Mouse (Mus musculus) forebrain, embryonic 14.5 days (tissue): ENCODE measurements around the gene Borcs6. TPM values are rescaled to one million over a fixed set of nuclear protein-coding genes. Genes with fewer than 3 reads are reported as not detected.
"Not testable (repeated sequence)": the region's sequence is repeated elsewhere in the genome, so short reads cannot be mapped to it uniquely, and the experiment has no call there.

Experiments
- ATAC-seq: fragments of 200-750 bp; cut with Nextera tagmentation; 2 replicates; pipeline ENCODE4 v1.8.0; 2017; ENCODE audit warnings: mild to moderate bottlenecking, moderate library complexity
- DNase-seq: peaks from one replicate; pipeline ENCODE4 v3.0.0-alpha.2; 2015; ENCODE audit warnings: low spot score
- H3K27ac ChIP-seq: fragments of 300-500 bp; sonication (generic); 2 replicates; pipeline ENCODE4 v1.5.1; 2014; ENCODE audit warnings: low read depth, mild to moderate bottlenecking, control low read depth, low read length, moderate library complexity
- H3K27me3 ChIP-seq: fragments of 300-500 bp; sonication (generic); replicated peaks from 2 replicates; pipeline ENCODE4 v1.6.1; 2014; ENCODE audit warnings: low read length, control low read depth, mixed read lengths; ENCODE audit not compliant: control insufficient read depth, insufficient read depth
- H3K36me3 ChIP-seq: fragments of 300-500 bp; sonication (generic); 2 replicates; pipeline ENCODE4 v1.6.1; 2014; ENCODE audit warnings: low read length, control low read depth; ENCODE audit not compliant: control insufficient read depth, insufficient read depth
- H3K4me1 ChIP-seq: fragments of 300-500 bp; sonication (generic); 2 replicates; pipeline ENCODE4 v1.6.1; 2014; ENCODE audit warnings: antibody characterized with exemption, low read length, control low read depth; ENCODE audit not compliant: control insufficient read depth, insufficient read depth
- H3K4me2 ChIP-seq: fragments of 300-500 bp; sonication (generic); 2 replicates; pipeline ENCODE4 v1.6.1; 2014; ENCODE audit warnings: mild to moderate bottlenecking, control low read depth, low read length
- H3K4me3 ChIP-seq: fragments of 300-500 bp; sonication (generic); 2 replicates; pipeline ENCODE4 v1.5.1; 2014; ENCODE audit warnings: low read depth, low read length, control low read depth
- H3K9ac ChIP-seq: fragments of 300-500 bp; sonication (generic); 2 replicates; pipeline ENCODE4 v1.6.1; 2014; ENCODE audit warnings: mild to moderate bottlenecking, low read length, control low read depth, moderate library complexity
- H3K9me3 ChIP-seq: fragments of 300-500 bp; sonication (generic); replicated peaks from 2 replicates; pipeline ENCODE4 v1.6.1; 2016; ENCODE audit warnings: low read length, control low read depth, mixed read lengths; ENCODE audit not compliant: control insufficient read depth
- WGBS: fragments of 180-500 bp; shearing (Covaris S2); extraction: QIAGEN DNeasy Blood & Tissue Kit; methylation state at CpG from one replicate; pipeline ENCODE4 v1.1.7; 2014; 5-methylcytosine and 5-hydroxymethylcytosine counted together
- polyA plus RNA-seq: library from polyadenylated mRNA; unstranded; fragments of >200 nt; fragmentation: Nextera tagmentation; extraction: Ambion mirVana; gene quantifications from 2 replicates; pipeline ENCODE4 v1.2.1, GENCODE M21; 2014

The Borcs6 gene
- polyA plus RNA-seq, 1 experiment from 2014 or later, result 10.7 TPM

DNA sequence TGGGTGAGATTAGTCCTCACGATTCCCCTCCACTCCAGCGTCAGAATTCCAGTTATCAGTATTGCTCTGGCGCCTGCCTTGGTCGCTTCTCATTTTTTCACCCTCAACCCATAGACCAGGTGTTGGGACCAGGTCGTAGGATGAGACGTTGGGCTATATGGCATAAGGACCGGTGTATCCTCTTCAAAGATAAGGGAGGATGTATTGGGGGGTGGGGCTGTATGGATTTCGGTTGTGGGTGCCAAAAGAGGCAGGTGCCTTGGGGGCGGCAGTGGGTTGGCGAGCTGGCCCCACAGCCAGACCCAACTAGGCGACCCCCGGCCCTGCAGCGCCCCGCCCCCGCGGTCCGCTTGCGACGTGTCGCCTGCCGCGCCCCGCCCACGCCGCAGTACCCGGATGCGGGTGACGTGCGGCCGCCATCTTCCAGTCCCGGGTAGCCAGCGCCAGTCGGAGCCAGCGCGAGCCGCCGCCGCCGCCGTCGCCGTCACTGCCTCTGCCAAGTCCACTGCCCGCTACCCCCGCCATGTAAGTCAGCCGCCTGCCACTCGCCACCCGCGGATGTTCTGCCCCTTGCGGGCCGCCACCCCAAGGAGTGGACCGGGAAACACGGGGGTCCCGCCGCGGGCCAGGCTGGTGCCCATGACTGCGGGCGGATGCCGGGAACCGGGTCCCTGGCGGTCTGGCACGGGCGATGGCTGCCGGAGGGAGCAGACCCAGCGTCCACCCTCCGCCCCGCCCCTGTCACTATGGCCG is 28.8 kb downstream of the Borcs6 start, which contains the start of gene Vamp2:
Vamp2 (plus strand) TSS at position 388 of the 753 bp plus-strand sequence.
- H3K9ac ChIP-seq, result peak within 1 kb of the TSS; percentile 100
- no peaks in the 10 kb centered on the region for H3K27me3 ChIP-seq
- ATAC-seq (peak; percentile 87), DNase-seq (peak; percentile 94)
- H3K4me1 ChIP-seq, result peaks cover 17% of the 10 kb centered on the region
- H3K36me3 ChIP-seq, result peaks cover 30% of the 10 kb centered on the region
- peak within 1 kb of the TSS; percentile 91 for H3K27ac ChIP-seq
- H3K9me3 ChIP-seq, result no peaks in the 10 kb centered on the region
- peak within 1 kb of the TSS; percentile 96 for H3K4me2 ChIP-seq
- peak within 1 kb of the TSS; percentile 99 for H3K4me3 ChIP-seq
- WGBS, result 1% methylated on average over 54 of the region's 67 CpGs

DNA sequence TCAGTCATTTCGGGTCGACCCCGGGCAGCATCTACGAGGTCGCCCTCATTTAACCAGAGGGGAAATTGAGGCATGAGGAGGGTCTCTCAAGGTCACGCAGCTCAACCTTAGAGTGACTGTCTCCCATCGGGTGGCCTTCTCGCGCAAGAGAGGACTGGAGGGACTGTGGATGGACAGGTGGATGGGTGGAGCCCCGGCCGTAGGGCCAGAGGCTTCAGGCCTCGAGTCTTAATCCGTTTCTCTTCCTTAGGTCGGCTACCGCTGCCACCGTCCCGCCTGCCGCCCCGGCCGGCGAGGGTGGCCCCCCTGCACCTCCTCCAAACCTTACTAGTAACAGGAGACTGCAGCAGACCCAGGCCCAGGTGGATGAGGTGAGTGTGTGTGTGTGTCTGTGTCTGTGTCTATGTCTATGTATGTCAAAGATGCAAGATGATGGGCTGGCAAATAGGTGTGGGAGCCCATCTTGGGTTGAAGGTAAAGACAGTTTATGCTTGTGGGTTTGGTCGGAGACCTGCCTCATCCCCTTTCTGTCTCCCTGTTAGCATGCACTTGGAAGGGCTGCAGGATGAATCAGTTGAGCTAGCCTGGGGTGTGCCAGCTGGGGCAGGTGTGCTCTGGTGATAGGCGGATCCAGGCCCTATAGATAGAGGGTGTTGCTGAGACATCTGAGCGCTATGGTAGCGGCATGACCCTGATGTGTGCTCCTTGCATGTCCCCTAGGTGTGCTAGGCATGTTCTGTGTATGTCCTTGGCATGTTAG is 29.5 kb downstream of the Borcs6 start:
- DNase-seq (no peak), ATAC-seq (no peak; the same call in 1 of the 2 replicates)
- peaks cover 17% of the 10 kb centered on the region for H3K4me1 ChIP-seq
- no peaks in the 10 kb centered on the region for H3K27me3 ChIP-seq
- H3K36me3 ChIP-seq, result peaks cover 30% of the 10 kb centered on the region
- H3K4me2 ChIP-seq, result peak overlapping the region; percentile 96
- H3K9ac ChIP-seq, result peak overlapping the region; percentile 100
- peak overlapping the region; percentile 99 for H3K4me3 ChIP-seq
- H3K27ac ChIP-seq, result peak overlapping the region; percentile 91
- WGBS, result 11% methylated on average over 25 of the region's 25 CpGs
- H3K9me3 ChIP-seq, result no peaks in the 10 kb centered on the region

DNA sequence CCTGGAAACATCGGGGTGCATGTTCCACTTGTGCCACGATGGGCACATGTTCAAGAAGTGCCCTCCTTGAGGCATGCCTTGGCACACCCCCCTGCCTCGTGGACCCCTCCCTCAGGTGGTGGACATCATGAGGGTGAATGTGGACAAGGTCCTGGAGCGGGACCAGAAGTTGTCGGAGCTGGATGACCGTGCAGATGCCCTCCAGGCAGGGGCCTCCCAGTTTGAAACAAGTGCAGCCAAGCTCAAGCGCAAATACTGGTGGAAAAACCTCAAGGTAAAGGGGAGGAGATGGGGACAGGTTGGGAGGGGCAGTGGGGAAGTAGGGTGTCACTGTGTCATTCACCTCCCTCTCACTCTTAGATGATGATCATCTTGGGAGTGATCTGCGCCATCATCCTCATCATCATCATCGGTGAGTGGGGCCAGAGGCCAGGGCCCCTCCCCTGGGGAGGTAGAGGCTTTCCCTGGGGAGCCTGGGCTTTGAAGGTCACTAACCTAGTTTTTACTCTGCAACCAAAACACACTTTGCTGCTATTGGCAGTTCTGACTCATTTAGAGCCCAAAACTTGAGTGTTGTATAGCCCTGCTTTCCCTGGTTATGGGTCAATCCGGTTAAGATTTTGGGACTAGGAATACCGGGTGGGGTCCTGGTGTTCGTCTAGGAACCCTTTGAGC is 30.2 kb downstream of the Borcs6 start:
- WGBS, result 87% methylated on average over 12 of the region's 12 CpGs
- peaks cover 30% of the 10 kb centered on the region for H3K36me3 ChIP-seq
- H3K27me3 ChIP-seq, result no peaks in the 10 kb centered on the region
- H3K4me1 ChIP-seq, result peaks cover 20% of the 10 kb centered on the region
- H3K4me3 ChIP-seq, result peak overlapping the region; percentile 99
- no peak overlapping the region for H3K27ac ChIP-seq
- peak overlapping the region; percentile 96 for H3K4me2 ChIP-seq
- ATAC-seq (no peak), DNase-seq (no peak)
- H3K9me3 ChIP-seq, result no peaks in the 10 kb centered on the region
- peak overlapping the region; percentile 100 for H3K9ac ChIP-seq

DNA sequence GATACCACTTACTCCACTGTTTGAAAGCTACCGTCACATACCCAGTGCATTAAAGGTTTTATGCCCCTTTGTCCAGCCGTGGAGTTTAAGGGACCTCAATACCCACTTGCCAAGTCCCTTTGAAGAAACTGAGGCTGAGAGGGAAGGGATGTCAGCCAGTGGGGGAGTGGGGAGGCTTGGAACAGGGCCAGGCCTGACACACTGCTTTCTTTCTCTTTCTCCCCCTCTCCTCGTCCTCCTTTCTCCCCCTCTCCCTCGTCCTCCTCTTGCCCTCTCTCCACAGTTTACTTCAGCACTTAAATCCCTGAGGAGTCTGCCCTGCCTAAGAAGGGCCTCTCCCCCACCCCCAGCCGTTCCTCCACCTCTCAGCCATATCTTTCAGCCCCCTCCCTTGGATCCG is 30.9 kb downstream of the Borcs6 start:
- 52% methylated on average over 6 of the region's 6 CpGs for WGBS
- H3K4me1 ChIP-seq, result peaks cover 23% of the 10 kb centered on the region

DNA sequence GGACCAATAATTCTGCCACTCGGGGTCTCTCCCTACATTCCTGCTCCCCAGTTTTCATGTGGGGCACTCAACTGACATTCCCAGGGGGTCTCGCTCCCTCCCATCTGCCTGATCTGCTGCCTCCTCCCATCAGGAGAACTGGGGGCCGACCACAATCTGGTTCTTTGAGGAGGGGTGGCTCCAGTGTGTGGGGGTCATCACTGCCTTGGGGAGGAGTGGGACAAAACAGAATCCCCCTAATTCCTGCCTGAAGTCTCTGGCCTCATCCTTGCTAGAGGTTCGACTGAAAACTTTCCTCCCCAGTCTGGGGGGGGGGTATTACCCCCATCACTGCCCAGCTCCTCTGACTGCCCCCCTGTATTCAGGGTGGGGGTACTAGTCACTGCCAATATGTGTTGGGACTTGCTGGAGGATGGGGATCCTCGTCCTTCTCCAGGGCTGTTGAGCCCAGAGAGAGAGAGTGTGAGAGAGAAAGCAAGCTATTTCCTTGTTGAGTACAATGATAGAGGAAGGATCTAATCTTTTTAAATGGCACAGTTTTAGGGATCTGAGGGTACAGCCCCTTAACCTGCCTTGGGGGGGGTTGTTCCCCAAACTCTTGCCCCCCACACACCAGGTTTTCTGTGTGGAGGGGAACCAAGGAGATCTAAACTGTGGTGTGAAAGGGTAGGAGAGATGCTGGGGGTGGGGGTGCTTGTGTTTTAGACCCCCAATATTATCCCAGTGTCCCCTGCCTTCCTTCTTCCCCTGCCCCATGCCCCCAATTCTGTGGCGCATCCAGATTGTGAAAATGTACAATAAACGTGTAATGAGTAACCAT is 32.3 kb downstream of the Borcs6 start:
- DNase-seq (no peak), ATAC-seq (no peak)
- Histone ChIP-seq H3K4me3 (no peak overlapping the region), H3K4me2 (no peak overlapping the region), H3K4me1 (peaks cover 34% of the 10 kb centered on the region), H3K36me3 (peaks cover 30% of the 10 kb centered on the region), H3K27ac (no peak overlapping the region), H3K9ac (no peak overlapping the region), H3K27me3 (no peaks in the 10 kb centered on the region), H3K9me3 (no peaks in the 10 kb centered on the region)
- 64% methylated on average over 7 of the region's 7 CpGs for WGBS

More for the DNA sequence above, 30.9 kb downstream of the Borcs6 start:
- H3K27me3 ChIP-seq, result no peaks in the 10 kb centered on the region
- DNase-seq, result no peak
- no peaks in the 10 kb centered on the region for H3K9me3 ChIP-seq
- H3K36me3 ChIP-seq, result peaks cover 30% of the 10 kb centered on the region
- H3K9ac ChIP-seq, result peak overlapping the region; percentile 100; the same call in 1 of the 2 replicates
- H3K4me3 ChIP-seq, result no peak overlapping the region
- ATAC-seq, result no peak
- peak overlapping the region; percentile 96; the same call in 1 of the 2 replicates for H3K4me2 ChIP-seq
- H3K27ac ChIP-seq, result no peak overlapping the region

DNA sequence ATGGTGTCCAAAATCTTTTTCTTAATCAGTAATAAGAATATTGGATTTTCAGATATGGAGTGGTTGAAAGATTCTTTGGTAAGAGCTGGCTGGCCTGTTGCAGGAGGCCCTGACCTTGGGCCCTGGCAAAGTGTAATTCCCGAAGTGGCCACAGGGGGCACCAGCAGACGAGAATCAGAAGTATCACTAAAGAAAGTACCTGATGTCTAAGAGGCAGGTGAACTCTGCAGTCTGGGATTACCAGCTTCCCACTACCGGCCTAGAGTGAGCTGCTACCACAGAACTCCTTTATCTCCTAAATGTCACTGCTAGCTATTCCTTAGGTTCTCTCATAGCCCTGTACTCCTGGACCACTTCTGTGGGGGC is 32.9 kb downstream of the Borcs6 start:
- 5% methylated on average over 3 of the region's 3 CpGs for WGBS
- peaks cover 40% of the 10 kb centered on the region for H3K4me1 ChIP-seq
- no peak overlapping the region for H3K4me3 ChIP-seq
- DNase-seq (peak; percentile 65), ATAC-seq (no peak)
- H3K4me2 ChIP-seq, result no peak overlapping the region
- no peaks in the 10 kb centered on the region for H3K9me3 ChIP-seq
- no peaks in the 10 kb centered on the region for H3K27me3 ChIP-seq
- no peak overlapping the region for H3K9ac ChIP-seq
- H3K27ac ChIP-seq, result no peak overlapping the region
- peaks cover 30% of the 10 kb centered on the region for H3K36me3 ChIP-seq

DNA sequence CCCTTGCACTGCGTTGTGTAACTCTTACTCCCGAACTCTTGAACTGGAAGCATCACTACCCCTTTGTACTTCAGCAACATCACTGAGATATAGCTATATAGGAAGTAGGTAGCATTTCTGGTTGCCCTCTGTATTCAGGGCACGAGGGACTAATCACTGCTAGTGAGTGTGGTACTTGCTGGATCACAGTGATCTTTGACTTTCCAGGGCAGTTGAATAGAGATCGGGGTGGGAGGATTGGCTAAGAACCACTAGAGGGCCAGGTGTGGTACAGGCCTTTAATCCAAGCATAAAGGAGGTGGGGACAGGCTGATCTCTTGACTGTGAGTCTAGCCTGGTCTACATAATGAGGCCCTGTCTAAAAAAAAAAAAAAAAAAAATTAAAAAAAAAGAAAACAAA is 33.4 kb downstream of the Borcs6 start:
- H3K9me3 ChIP-seq, result no peaks in the 10 kb centered on the region
- ATAC-seq (no peak), DNase-seq (no peak)
- peaks cover 45% of the 10 kb centered on the region for H3K4me1 ChIP-seq
- H3K4me2 ChIP-seq, result no peak overlapping the region
- WGBS, result 82% methylated on average over 4 of the region's 4 CpGs
- peaks cover 30% of the 10 kb centered on the region for H3K36me3 ChIP-seq
- H3K4me3 ChIP-seq, result no peak overlapping the region
- no peak overlapping the region for H3K9ac ChIP-seq
- H3K27ac ChIP-seq, result no peak overlapping the region
- no peaks in the 10 kb centered on the region for H3K27me3 ChIP-seq

DNA sequence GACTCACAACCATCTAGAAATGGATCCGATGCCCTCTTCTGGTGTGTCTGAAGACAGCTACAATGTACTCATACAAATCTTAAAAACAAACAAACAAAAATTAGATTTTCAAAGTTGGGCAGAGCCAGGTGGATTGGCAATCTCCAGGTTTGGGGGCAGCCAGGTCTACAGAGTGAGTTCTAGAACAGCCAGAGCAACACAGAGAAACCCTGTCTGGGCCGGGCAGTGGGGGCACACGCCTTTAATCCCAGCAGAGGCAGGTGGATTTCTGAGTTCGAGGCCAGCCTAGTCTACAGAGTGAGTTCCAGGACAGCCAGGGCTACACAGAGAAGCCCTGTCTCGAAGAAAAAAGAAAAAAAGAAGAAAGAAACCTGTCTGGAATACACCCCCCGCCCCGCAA is 34.3 kb downstream of the Borcs6 start:
- 90% methylated on average over 7 of the region's 7 CpGs for WGBS
- DNase-seq, H3K27ac ChIP-seq, H3K4me2 ChIP-seq, ATAC-seq, H3K9ac ChIP-seq, H3K27me3 ChIP-seq, H3K9me3 ChIP-seq, H3K4me3 ChIP-seq: not testable (repeated sequence)
- Histone ChIP-seq H3K36me3 (peaks cover 30% of the 10 kb centered on the region), H3K4me1 (peaks cover 53% of the 10 kb centered on the region)
